Mouse (Mus musculus): ENCODE measurements at regions not wholly inside any gene's neighbourhood (a gene's known extent, or its start where the extent isn't known, plus 50 kb on each side); places are given as distances from the start of the nearest gene placed in this dataset.

DNA sequence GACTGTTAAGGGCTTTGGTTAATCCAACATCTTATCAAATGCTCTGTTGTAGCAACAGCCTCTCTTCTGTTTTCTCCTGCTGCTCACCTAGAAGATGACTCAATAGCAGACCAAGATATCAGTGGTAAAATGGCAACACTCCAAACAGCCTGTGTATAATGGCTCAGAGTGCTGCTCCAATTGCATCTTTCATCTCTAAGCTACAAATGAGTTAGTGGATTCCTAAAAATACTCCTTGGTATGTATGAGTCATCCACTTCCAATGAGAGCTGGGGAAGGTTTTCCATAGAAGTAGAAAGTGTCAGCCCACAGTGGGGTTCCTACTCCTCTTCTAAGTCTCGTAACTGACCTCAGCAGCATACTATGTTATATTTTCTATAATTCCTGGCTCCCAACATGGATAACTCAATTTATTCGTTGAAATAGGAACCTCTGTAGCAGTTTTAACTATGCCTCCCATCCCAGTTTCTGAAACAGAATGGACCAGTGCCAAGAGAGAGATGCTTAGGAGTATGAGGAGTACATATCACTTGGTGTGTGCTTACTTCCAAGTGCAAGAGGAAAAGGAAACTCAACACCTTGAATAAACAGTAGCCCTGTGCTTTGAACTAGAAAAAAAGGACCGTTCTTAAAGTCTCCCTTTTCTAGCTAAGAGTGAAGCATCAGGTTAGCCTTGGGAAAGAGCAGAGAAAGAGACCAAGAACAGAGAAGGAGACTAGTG lies 612.5 kb upstream of the Klf6 start:
- WGBS: 41% methylated on average over 3 of the region's 3 CpGs

GRCm38 (mm10) chr13:5257891-5258660 lies 603.2 kb upstream of the Klf6 start:
- H3K36me3 ChIP-seq (ENCODE audit: control insufficient read depth, insufficient read depth, low read length): no peaks in the 10 kb centered on the region
- H3K27ac ChIP-seq (ENCODE audit: low read length): no peak overlapping the region
- H3K4me1 ChIP-seq (ENCODE audit: control insufficient read depth, insufficient read depth, low read length): no peaks in the 10 kb centered on the region
- ATAC-seq (ENCODE audit: insufficient read depth, low FRiP score): no peak
- no peaks in the 10 kb centered on the region for H3K27me3 ChIP-seq (ENCODE audit: control insufficient read depth, insufficient read depth, low read length)
- 72% methylated on average over 6 of the region's 6 CpGs for WGBS
- no peak overlapping the region for H3K9ac ChIP-seq (ENCODE audit: low read length)
- no peak overlapping the region for H3K4me3 ChIP-seq (replicated peaks; ENCODE audit: low read length)
- no peak overlapping the region for H3K4me2 ChIP-seq (ENCODE audit: low read depth, low read length)
- no peaks in the 10 kb centered on the region for H3K9me3 ChIP-seq (replicated peaks; ENCODE audit: control insufficient read depth, low read length)

More for the DNA sequence above, 612.5 kb upstream of the Klf6 start:
- no peaks in the 10 kb centered on the region for H3K27me3 ChIP-seq (ENCODE audit: control insufficient read depth, insufficient read depth, low read length)
- H3K36me3 ChIP-seq (ENCODE audit: control insufficient read depth, insufficient read depth, low read length): no peaks in the 10 kb centered on the region
- H3K9ac ChIP-seq (ENCODE audit: low read length): no peak overlapping the region
- H3K4me2 ChIP-seq (ENCODE audit: low read depth, low read length): no peak overlapping the region
- peaks cover 2% of the 10 kb centered on the region; the same call in 1 of the 2 replicates for H3K9me3 ChIP-seq (replicated peaks; ENCODE audit: control insufficient read depth, low read length)
- H3K4me1 ChIP-seq (ENCODE audit: control insufficient read depth, insufficient read depth, low read length): no peaks in the 10 kb centered on the region
- H3K4me3 ChIP-seq (replicated peaks; ENCODE audit: low read length): no peak overlapping the region
- H3K27ac ChIP-seq (ENCODE audit: low read length): no peak overlapping the region
- peak; percentile 44; the same call in 1 of the 2 replicates for ATAC-seq (ENCODE audit: insufficient read depth, low FRiP score)

- 86% methylated on average over 3 of the region's 3 CpGs for WGBS
Observed at GRCm38 (mm10) chr13:5259760-5260159, 601.5 kb upstream of the Klf6 start.

DNA sequence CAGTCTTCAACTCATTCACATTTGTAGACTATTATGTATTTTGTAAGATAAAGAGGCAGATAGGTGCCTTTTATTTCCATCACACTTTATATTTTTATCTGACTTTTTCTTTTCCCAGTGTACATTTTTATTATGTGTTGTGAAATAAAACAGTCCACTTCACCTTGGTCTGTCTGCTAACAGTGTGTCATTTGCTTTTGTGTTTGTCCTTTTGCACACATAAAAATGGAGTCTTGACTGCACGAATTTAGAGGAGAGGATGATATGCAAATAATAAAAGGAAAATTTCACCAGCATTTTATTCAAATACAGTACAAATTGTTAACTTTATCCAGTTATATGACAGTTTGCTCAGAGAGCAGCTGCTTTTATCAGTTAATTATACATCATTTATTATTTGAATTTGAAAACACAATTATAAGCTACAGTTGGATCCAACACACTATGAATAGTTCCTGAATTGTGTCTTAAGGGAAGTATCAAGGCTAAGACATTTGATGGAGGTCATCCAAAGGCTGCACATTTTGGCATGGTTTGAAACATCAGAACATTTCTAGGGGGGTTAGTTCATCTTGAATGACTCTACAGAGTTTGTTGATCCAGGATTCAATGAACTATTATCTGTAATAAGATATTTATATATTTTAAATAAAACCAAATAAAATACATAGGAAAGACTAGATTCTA lies 588.6 kb upstream of the Klf6 start:
- WGBS: 65% methylated on average over 1 of the region's 1 CpGs
- no peaks in the 10 kb centered on the region for H3K4me1 ChIP-seq (ENCODE audit: control insufficient read depth, insufficient read depth, low read length)
- H3K4me2 ChIP-seq (ENCODE audit: low read depth, low read length): no peak overlapping the region
- H3K9ac ChIP-seq (ENCODE audit: low read length): no peak overlapping the region
- no peak overlapping the region for H3K27ac ChIP-seq (ENCODE audit: low read length)
- H3K27me3 ChIP-seq (ENCODE audit: control insufficient read depth, insufficient read depth, low read length): no peaks in the 10 kb centered on the region
- no peaks in the 10 kb centered on the region for H3K36me3 ChIP-seq (ENCODE audit: control insufficient read depth, insufficient read depth, low read length)
- no peak for ATAC-seq (ENCODE audit: insufficient read depth, low FRiP score)
- no peaks in the 10 kb centered on the region for H3K9me3 ChIP-seq (replicated peaks; ENCODE audit: control insufficient read depth, low read length)
- no peak overlapping the region for H3K4me3 ChIP-seq (replicated peaks; ENCODE audit: low read length)

More at GRCm38 (mm10) chr13:5259760-5260159, 601.5 kb upstream of the Klf6 start:
- no peak for ATAC-seq (ENCODE audit: insufficient read depth, low FRiP score)
- Histone ChIP-seq H3K36me3 (ENCODE audit: control insufficient read depth, insufficient read depth, low read length) (no peaks in the 10 kb centered on the region), H3K4me2 (ENCODE audit: low read depth, low read length) (no peak overlapping the region), H3K9ac (ENCODE audit: low read length) (no peak overlapping the region), H3K9me3 (replicated peaks; ENCODE audit: control insufficient read depth, low read length) (no peaks in the 10 kb centered on the region), H3K4me3 (replicated peaks; ENCODE audit: low read length) (no peak overlapping the region), H3K27ac (ENCODE audit: low read length) (no peak overlapping the region), H3K4me1 (ENCODE audit: control insufficient read depth, insufficient read depth, low read length) (no peaks in the 10 kb centered on the region), H3K27me3 (ENCODE audit: control insufficient read depth, insufficient read depth, low read length) (no peaks in the 10 kb centered on the region)

DNA sequence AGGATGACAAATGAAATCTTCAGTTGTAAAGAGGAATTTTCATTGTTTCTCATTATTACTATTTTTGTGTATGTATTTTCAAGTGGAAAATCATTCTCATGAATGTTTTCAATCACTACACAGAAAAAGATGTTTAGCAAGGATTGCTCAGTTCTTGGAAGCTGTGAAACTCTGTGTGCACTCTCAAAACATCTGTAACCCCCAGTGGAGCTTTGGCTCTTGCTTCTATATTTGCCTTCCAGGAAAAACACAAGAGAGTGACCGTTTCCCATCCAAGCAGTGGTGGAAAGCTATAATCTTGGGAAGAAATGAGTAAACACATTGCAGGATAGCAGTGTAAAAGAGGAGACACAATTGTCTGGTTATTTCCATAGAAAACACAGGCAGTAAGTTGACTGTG lies 584.7 kb upstream of the Klf6 start:
- H3K27ac ChIP-seq (ENCODE audit: low read length): no peak overlapping the region
- no peaks in the 10 kb centered on the region for H3K4me1 ChIP-seq (ENCODE audit: control insufficient read depth, insufficient read depth, low read length)
- no peaks in the 10 kb centered on the region for H3K27me3 ChIP-seq (ENCODE audit: control insufficient read depth, insufficient read depth, low read length)
- WGBS: 69% methylated on average over 1 of the region's 1 CpGs
- H3K4me2 ChIP-seq (ENCODE audit: low read depth, low read length): no peak overlapping the region
- H3K9me3 ChIP-seq (replicated peaks; ENCODE audit: control insufficient read depth, low read length): no peaks in the 10 kb centered on the region
- no peaks in the 10 kb centered on the region for H3K36me3 ChIP-seq (ENCODE audit: control insufficient read depth, insufficient read depth, low read length)
- no peak overlapping the region for H3K9ac ChIP-seq (ENCODE audit: low read length)
- no peak for ATAC-seq (ENCODE audit: insufficient read depth, low FRiP score)
- H3K4me3 ChIP-seq (replicated peaks; ENCODE audit: low read length): no peak overlapping the region

DNA sequence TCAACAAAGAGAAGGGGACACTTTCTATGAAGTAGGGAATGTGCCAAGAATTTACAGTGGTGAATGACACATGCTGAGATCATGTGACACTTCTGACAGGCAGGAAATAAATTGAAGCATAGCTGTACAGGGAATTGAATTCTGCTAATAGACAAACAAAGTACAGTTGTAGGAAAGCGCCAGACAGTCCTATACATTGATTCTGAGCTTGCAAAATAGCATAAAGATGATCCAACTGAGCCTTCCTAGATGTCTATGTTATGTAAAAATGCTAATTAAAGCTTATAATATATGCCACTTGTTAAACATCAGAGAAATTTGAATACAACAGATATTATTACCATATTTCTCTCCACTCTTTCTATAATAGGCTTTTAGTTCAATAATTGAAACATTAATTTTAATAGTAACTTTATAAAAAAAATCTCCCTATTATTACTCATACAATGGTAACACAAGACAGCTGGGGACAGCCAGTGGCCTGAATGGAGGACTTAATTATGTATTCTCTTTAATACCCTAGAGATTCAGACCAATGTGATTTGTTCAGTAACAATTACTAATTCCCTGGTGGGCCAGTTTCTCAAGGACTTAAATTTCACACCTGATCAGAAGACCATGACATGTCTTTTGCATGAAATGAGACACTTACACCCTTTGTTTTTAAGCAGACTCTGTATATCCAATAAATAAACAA lies 571.4 kb upstream of the Klf6 start:
- H3K27me3 ChIP-seq (ENCODE audit: control insufficient read depth, insufficient read depth, low read length): no peaks in the 10 kb centered on the region
- H3K9ac ChIP-seq (ENCODE audit: low read length): no peak overlapping the region
- WGBS: 75% methylated on average over 1 of the region's 1 CpGs
- no peaks in the 10 kb centered on the region for H3K4me1 ChIP-seq (ENCODE audit: control insufficient read depth, insufficient read depth, low read length)
- no peak overlapping the region for H3K4me2 ChIP-seq (ENCODE audit: low read depth, low read length)
- H3K9me3 ChIP-seq (replicated peaks; ENCODE audit: control insufficient read depth, low read length): no peaks in the 10 kb centered on the region
- no peak overlapping the region for H3K27ac ChIP-seq (ENCODE audit: low read length)
- no peaks in the 10 kb centered on the region for H3K36me3 ChIP-seq (ENCODE audit: control insufficient read depth, insufficient read depth, low read length)
- no peak for ATAC-seq (ENCODE audit: insufficient read depth, low FRiP score)
- no peak overlapping the region for H3K4me3 ChIP-seq (replicated peaks; ENCODE audit: low read length)

DNA sequence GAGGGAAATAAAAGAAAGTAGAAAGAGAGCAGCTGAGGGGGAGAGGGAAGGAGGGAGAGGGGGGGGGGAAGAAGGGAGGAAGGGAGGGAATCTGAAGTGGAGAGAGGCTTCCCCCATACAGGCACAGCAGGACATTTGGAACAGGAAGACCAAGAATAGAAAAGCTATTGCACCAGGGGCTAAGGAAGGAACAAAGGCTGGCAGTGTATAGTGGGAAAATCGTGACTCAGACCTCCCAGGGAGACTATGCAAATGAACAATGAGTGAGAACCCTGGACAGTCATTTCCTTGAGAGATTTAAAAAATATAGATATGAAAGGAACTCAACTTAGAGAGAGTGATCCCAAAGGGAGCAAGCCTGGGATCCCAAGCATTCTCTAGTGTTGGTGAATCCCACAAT lies 559.1 kb upstream of the Klf6 start:
- no peak for ATAC-seq (ENCODE audit: insufficient read depth, low FRiP score)
- no peak overlapping the region for H3K4me3 ChIP-seq (replicated peaks; ENCODE audit: low read length)
- peaks cover 3% of the 10 kb centered on the region; the same call in 1 of the 2 replicates for H3K4me1 ChIP-seq (ENCODE audit: control insufficient read depth, insufficient read depth, low read length)
- H3K27me3 ChIP-seq (ENCODE audit: control insufficient read depth, insufficient read depth, low read length): no peaks in the 10 kb centered on the region
- no peak overlapping the region for H3K4me2 ChIP-seq (ENCODE audit: low read depth, low read length)
- no peaks in the 10 kb centered on the region for H3K9me3 ChIP-seq (replicated peaks; ENCODE audit: control insufficient read depth, low read length)
- H3K36me3 ChIP-seq (ENCODE audit: control insufficient read depth, insufficient read depth, low read length): no peaks in the 10 kb centered on the region
- H3K9ac ChIP-seq (ENCODE audit: low read length): no peak overlapping the region
- WGBS: 45% methylated on average over 1 of the region's 1 CpGs
- H3K27ac ChIP-seq (ENCODE audit: low read length): no peak overlapping the region

DNA sequence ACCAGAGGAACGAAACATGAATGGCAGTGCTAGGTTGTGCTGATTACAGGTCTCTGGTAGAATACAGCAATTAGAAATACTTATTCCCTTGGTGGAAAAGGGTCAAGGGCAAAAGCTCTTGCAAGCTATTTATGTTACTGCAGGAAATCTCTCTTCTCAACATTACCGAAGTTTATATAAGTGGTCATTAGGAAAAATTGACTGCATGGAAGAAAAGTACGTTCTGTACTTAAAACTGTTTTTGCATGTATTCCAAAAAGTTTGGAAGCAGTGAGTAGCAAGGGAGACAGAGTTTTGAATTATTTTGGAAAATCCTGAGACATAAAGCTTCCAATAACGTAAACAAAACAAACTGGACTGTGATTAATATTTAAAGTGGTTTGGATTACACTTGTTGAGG lies 554.6 kb upstream of the Klf6 start:
- peak overlapping the region; percentile 75 for H3K27ac ChIP-seq (ENCODE audit: low read length)
- no peak for ATAC-seq (ENCODE audit: insufficient read depth, low FRiP score)
- H3K4me3 ChIP-seq (replicated peaks; ENCODE audit: low read length): no peak overlapping the region
- no peak overlapping the region for H3K9ac ChIP-seq (ENCODE audit: low read length)
- no peaks in the 10 kb centered on the region for H3K27me3 ChIP-seq (ENCODE audit: control insufficient read depth, insufficient read depth, low read length)
- H3K9me3 ChIP-seq (replicated peaks; ENCODE audit: control insufficient read depth, low read length): no peaks in the 10 kb centered on the region
- whole genome bisulfite sequencing: 43% methylated on average over 4 of the region's 4 CpGs
- H3K4me2 ChIP-seq (ENCODE audit: low read depth, low read length): no peak overlapping the region
- peaks cover 3% of the 10 kb centered on the region; the same call in 1 of the 2 replicates for H3K4me1 ChIP-seq (ENCODE audit: control insufficient read depth, insufficient read depth, low read length)
- no peaks in the 10 kb centered on the region for H3K36me3 ChIP-seq (ENCODE audit: control insufficient read depth, insufficient read depth, low read length)
